Mouse (Mus musculus) heart, postnatal 0 days (tissue): ENCODE data around the gene Ncf1.

Experiments
- CTCF ChIP-seq: IDR thresholded peaks from 2 replicates; pipeline ENCODE4 v1.5.1; 2016; ENCODE audit warnings: antibody characterized with exemption, control low read depth, low read depth
- EP300 ChIP-seq: IDR thresholded peaks from 2 replicates; pipeline ENCODE4 v1.6.1; 2016; ENCODE audit warnings: antibody characterized with exemption, low read depth

DNA sequence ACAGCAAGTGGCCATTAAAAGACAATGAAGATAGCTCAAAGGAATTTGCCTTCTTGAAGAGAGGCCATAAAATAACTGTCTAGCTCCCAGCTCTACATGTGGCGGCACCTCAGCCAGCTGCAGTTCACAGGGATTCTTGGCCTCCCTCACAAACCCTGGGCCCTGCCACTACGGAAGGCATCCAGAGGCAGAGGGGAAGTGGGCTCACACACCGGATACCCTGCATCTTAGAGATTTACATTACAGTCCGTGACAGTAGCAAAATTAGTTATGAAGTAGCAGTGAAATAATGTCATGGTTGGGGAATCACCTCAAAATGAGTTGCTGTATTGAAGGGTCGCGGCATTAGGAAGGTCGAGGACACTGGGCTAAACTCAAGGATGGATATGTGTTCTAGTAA lies 40.9 kb downstream of the Ncf1 start:
- no peak for TF ChIP-seq CTCF
- no peak for TF ChIP-seq EP300
